ENCODE assay signal across 18 mouse cellular contexts in genomic region chr17:49433071-49433470, GRCm38 (mm10). TPM values are rescaled to one million over a fixed set of nuclear protein-coding genes. Genes with fewer than 3 reads are reported as not detected.
DNase-seq lines count a peak whose midpoint lies in the region; ATAC-seq lines count a peak whose summit lies in the region.
"Had no signal": no experiment of that assay in that cellular context is flagged by ENCODE, and none has a peak within 500 bp of the region (broad histone marks: within the 10 kb centered on the region; RNA-seq: fewer than 3 reads in every experiment).

No protein-coding gene starts in this region.

- no peak overlapping the region for H3K4me3 ChIP-seq in liver, embryonic 15.5 days (replicated peaks)
- no peak overlapping the region for H3K4me3 ChIP-seq in hindbrain, embryonic 13.5 days
- H3K4me3 ChIP-seq: midbrain, embryonic 10.5 days; neural tube, embryonic 15.5 days had no signal

- peak overlapping the region; percentile 74; the same call in 1 of the 2 replicates for H3K4me2 ChIP-seq in liver, embryonic 15.5 days
- no peak overlapping the region for H3K4me2 ChIP-seq in hindbrain, embryonic 13.5 days
- H3K4me2 ChIP-seq: heart, embryonic 11.5 days; neural tube, embryonic 15.5 days had no signal

- H3K36me3 ChIP-seq in liver, embryonic 15.5 days (replicated peaks) = peaks cover 63% of the 10 kb centered on the region
- H3K36me3 ChIP-seq in hindbrain, embryonic 13.5 days = peaks cover 29% of the 10 kb centered on the region

- no peak for ATAC-seq in liver, embryonic 15.5 days (ENCODE audit: insufficient read depth)
- ATAC-seq in hindbrain, embryonic 13.5 days (ENCODE audit: low FRiP score) = no peak
- ATAC-seq: activated CD4-positive, CD25-positive, alpha-beta regulatory T cell, adult 4 months; forebrain, embryonic 16.5 days; midbrain, embryonic 16.5 days had no signal

- H3K9me3 ChIP-seq in liver, embryonic 15.5 days (replicated peaks) = no peaks in the 10 kb centered on the region
- no peaks in the 10 kb centered on the region; the same call in 1 of the 2 replicates for H3K9me3 ChIP-seq in hindbrain, embryonic 13.5 days
- H3K9me3 ChIP-seq: midbrain, embryonic 10.5 days; neural tube, embryonic 15.5 days had no signal

- WGBS in liver, embryonic 15.5 days (ENCODE audit: insufficient replicate concordance) = 95% methylated on average over 6 of the region's 6 CpGs
- WGBS in hindbrain, embryonic 13.5 days = 98% methylated on average over 6 of the region's 6 CpGs

- H3K9ac ChIP-seq in liver, embryonic 15.5 days = peak overlapping the region; percentile 18; the same call in 1 of the 2 replicates
- no peak overlapping the region for H3K9ac ChIP-seq in hindbrain, embryonic 13.5 days
- H3K9ac ChIP-seq: neural tube, embryonic 15.5 days had no signal

- H3K27me3 ChIP-seq in liver, embryonic 15.5 days = no peaks in the 10 kb centered on the region
- H3K27me3 ChIP-seq in hindbrain, embryonic 13.5 days = no peaks in the 10 kb centered on the region
- H3K27me3 ChIP-seq: neural tube, embryonic 15.5 days had no signal

- peaks cover 88% of the 10 kb centered on the region for H3K4me1 ChIP-seq in liver, embryonic 15.5 days (replicated peaks)
- H3K4me1 ChIP-seq in hindbrain, embryonic 13.5 days (replicated peaks) = peaks cover 30% of the 10 kb centered on the region

- DNase-seq in kidney, adult 11 months = peak; percentile 2
- no peak for DNase-seq in kidney, adult 9 months
- peak; percentile 13 to 54 for DNase-seq in urinary bladder, postnatal 4 days (ENCODE audit: low spot score in 2 of 2)
- DNase-seq in urinary bladder, postnatal 36 days (ENCODE audit: low spot score in 2 of 2) = no peak
- DNase-seq in adrenal gland, adult (ENCODE audit: inconsistent age in 2 of 2, low spot score in 1 of 2) = no peak
- DNase-seq: cerebellum, adult 8-10 months; cerebellum, postnatal 36 days; right cerebral cortex, adult 18-20 months; thymus, postnatal 25 days had no signal

- peak overlapping the region; percentile 84 for H3K27ac ChIP-seq in liver, embryonic 15.5 days (replicated peaks)
- no peak overlapping the region for H3K27ac ChIP-seq in hindbrain, embryonic 13.5 days
- H3K27ac ChIP-seq: kidney, postnatal 0 days; midbrain, embryonic 10.5 days; neural tube, embryonic 15.5 days had no signal

RNA-seq across cellular contexts. Expression of gene Mocs1, which starts 4.9 kb away (rescaled TPM):
- 10.4 and 10.5 TPM in 2 replicates for polyA plus RNA-seq in liver, embryonic 15.5 days (2015; fragmentation: Nextera tagmentation; extraction: Ambion mirVana)
- polyA plus RNA-seq in hindbrain, embryonic 13.5 days (2015; fragmentation: Nextera tagmentation; extraction: Ambion mirVana) = 3.5 and 4.2 TPM in 2 replicates

Comparison
In these comparisons a context has a peak if more than half of its experiments do, and no peak if none do; other contexts are left out.
1. DNase-seq: peak in kidney, adult 11 months (single experiment) and urinary bladder, postnatal 4 days (2 of 2); none in kidney, adult 9 months (single experiment), urinary bladder, postnatal 36 days (0 of 2) and adrenal gland, adult (0 of 2).